Mouse (Mus musculus) urinary bladder, postnatal 14 days (tissue): ENCODE data around the gene Gm17349.

Experiments used
- DNase-seq: peaks from one replicate; pipeline ENCODE4 v3.0.0; 2021; ENCODE audit warnings: low spot score

Gm17349 gene

GRCm38 (mm10) chr15:99661121-99661830 lies 44.0 kb downstream of the Gm17349 start:
- no peak for DNase-seq

- DNase-seq: no peak
Measured at GRCm38 (mm10) chr15:99658437-99658836, 46.9 kb downstream of the Gm17349 start.

- DNase-seq: no peak
Measured at GRCm38 (mm10) chr15:99655956-99656355, 49.3 kb downstream of the Gm17349 start.

DNA sequence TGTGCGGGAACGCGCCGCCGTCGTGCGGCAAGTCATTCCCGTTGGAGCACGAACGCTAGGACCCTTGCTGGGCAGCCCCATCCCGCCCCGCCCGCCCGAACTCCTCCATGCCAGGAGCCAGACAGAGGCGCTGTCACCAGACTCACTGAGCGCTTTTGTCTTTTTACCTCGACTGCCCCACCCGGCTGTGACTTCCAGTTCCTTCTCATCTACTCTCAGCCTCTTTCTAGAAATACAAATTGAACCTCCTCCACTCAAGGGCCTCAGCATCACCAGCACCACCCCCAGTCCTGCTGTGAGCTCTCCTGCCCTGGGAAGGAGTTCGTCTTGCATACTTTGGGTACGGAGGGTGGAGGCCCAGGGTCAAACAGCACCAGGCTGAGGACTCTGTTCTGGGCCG lies 51.4 kb downstream of the Gm17349 start:
- DNase-seq: no peak

- no peak for DNase-seq
Measured at GRCm38 (mm10) chr15:99653291-99653690, 52.0 kb downstream of the Gm17349 start.
